Mouse (Mus musculus) heart, adult 2 months (tissue): ENCODE results near the gene Slc38a1.

Experiments
- CTCF ChIP-seq: fragments of 200-600 bp; IDR thresholded peaks from 2 replicates; pipeline ENCODE4 v1.8.1; 2022; ENCODE audit warnings: antibody characterized with exemption, mild to moderate bottlenecking, moderate library complexity
- EP300 ChIP-seq: fragments of 200-500 bp; IDR thresholded peaks from 2 replicates; pipeline ENCODE4 v1.6.1; 2011; ENCODE audit warnings: low read depth, low read length, control low read depth; ENCODE audit not compliant: insufficient read depth
- POLR2A ChIP-seq: fragments of 200-500 bp; IDR thresholded peaks from 2 replicates; pipeline ENCODE4 v1.6.1; 2011; ENCODE audit warnings: mild to moderate bottlenecking, low read depth, low read length, control low read depth; ENCODE audit not compliant: insufficient read depth

DNA sequence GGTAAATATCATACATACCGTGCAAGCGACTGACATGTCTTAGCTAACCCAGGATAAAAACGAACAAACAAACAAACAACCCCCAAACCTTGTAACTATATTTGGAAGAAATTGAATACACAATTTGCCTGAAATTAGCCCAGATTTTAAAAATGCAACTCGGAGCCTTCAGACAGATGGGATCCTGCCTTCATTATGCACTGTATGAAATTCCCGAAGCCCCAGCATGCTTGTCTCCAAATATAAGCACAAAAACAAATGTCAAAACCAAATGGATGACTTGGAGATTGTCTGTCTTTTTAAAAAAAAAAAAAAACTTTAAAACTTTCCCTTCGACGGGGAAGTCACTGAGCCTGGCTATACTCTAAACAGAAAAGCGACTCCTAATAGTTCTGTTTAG lies 54.7 kb downstream of the Slc38a1 start:
- TF ChIP-seq CTCF (no peak), POLR2A (no peak), EP300 (no peak)
